Mouse (Mus musculus): Measurements from ENCODE around the gene Mybpc2. TPM values are rescaled to one million over a fixed set of nuclear protein-coding genes. Genes with fewer than 3 reads are reported as not detected.

Gene Mybpc2
- total and polyA plus RNA-seq, 2 experiments from 2014 or later = 0.25 to 0.47 TPM

- Histone ChIP-seq H3K36me3 (ENCODE audit: insufficient read depth, low read length) (peaks cover 43% of the 10 kb centered on the region), H3K4me2 (ENCODE audit: low read depth, low read length) (no peak overlapping the region), H3K9me3 (ENCODE audit: low read length) (no peaks in the 10 kb centered on the region), H3K27ac (no peak overlapping the region), H3K9ac (replicated peaks; ENCODE audit: low read length) (no peak overlapping the region), H3K4me3 (ENCODE audit: low read length) (no peak overlapping the region), H3K4me1 (ENCODE audit: insufficient read depth, low read length) (no peaks in the 10 kb centered on the region), H3K27me3 (ENCODE audit: insufficient read depth, low read length) (no peaks in the 10 kb centered on the region)
- DNase-seq (ENCODE audit: low spot score) (peak; percentile 9), ATAC-seq (no peak)
- 86% methylated on average over 8 of the region's 8 CpGs for WGBS
- TF ChIP-seq CTCF (IDR thresholded peaks at IDR 0.05; ENCODE audit: low read depth) = no peak
Observed at GRCm38 (mm10) chr7:44488545-44488944, 35.9 kb downstream of the Mybpc2 start.

GRCm38 (mm10) chr7:44487936-44488335 lies 36.5 kb downstream of the Mybpc2 start:
- Histone ChIP-seq H3K9ac (replicated peaks; ENCODE audit: low read length) (no peak overlapping the region), H3K4me2 (ENCODE audit: low read depth, low read length) (no peak overlapping the region), H3K4me1 (ENCODE audit: insufficient read depth, low read length) (no peaks in the 10 kb centered on the region), H3K9me3 (ENCODE audit: low read length) (no peaks in the 10 kb centered on the region), H3K4me3 (ENCODE audit: low read length) (no peak overlapping the region), H3K27ac (no peak overlapping the region), H3K27me3 (ENCODE audit: insufficient read depth, low read length) (no peaks in the 10 kb centered on the region), H3K36me3 (ENCODE audit: insufficient read depth, low read length) (peaks cover 40% of the 10 kb centered on the region)
- 82% methylated on average over 7 of the region's 7 CpGs for WGBS
- peak; percentile 0 for DNase-seq (ENCODE audit: low spot score)
- no peak for TF ChIP-seq CTCF (IDR thresholded peaks at IDR 0.05; ENCODE audit: low read depth)
- no peak for ATAC-seq

GRCm38 (mm10) chr7:44486927-44487575 lies 37.4 kb downstream of the Mybpc2 start:
- Histone ChIP-seq H3K4me1 (ENCODE audit: insufficient read depth, low read length) (no peaks in the 10 kb centered on the region), H3K36me3 (ENCODE audit: insufficient read depth, low read length) (peaks cover 33% of the 10 kb centered on the region), H3K4me3 (ENCODE audit: low read length) (no peak overlapping the region), H3K27me3 (ENCODE audit: insufficient read depth, low read length) (no peaks in the 10 kb centered on the region), H3K9me3 (ENCODE audit: low read length) (no peaks in the 10 kb centered on the region), H3K4me2 (ENCODE audit: low read depth, low read length) (no peak overlapping the region), H3K9ac (replicated peaks; ENCODE audit: low read length) (no peak overlapping the region), H3K27ac (no peak overlapping the region)
- no peak for DNase-seq (ENCODE audit: low spot score)
- WGBS = 55% methylated on average over 13 of the region's 13 CpGs
- no peak for TF ChIP-seq CTCF (IDR thresholded peaks at IDR 0.05; ENCODE audit: low read depth)
- peak; percentile 19 for ATAC-seq

GRCm38 (mm10) chr7:44485572-44486195 lies 38.8 kb downstream of the Mybpc2 start:
- H3K36me3 ChIP-seq (ENCODE audit: insufficient read depth, low read length) = peaks cover 20% of the 10 kb centered on the region; the same call in 1 of the 2 replicates
- no peak for TF ChIP-seq CTCF (IDR thresholded peaks at IDR 0.05; ENCODE audit: low read depth)
- no peak overlapping the region for H3K4me2 ChIP-seq (ENCODE audit: low read depth, low read length)
- H3K4me1 ChIP-seq (ENCODE audit: insufficient read depth, low read length) = no peaks in the 10 kb centered on the region
- no peak overlapping the region for H3K9ac ChIP-seq (replicated peaks; ENCODE audit: low read length)
- H3K27ac ChIP-seq = no peak overlapping the region
- ATAC-seq (no peak), DNase-seq (ENCODE audit: low spot score) (no peak)
- 73% methylated on average over 7 of the region's 7 CpGs for WGBS
- H3K9me3 ChIP-seq (ENCODE audit: low read length) = no peaks in the 10 kb centered on the region
- no peaks in the 10 kb centered on the region for H3K27me3 ChIP-seq (ENCODE audit: insufficient read depth, low read length)
- H3K4me3 ChIP-seq (ENCODE audit: low read length) = no peak overlapping the region

- H3K9ac ChIP-seq (replicated peaks; ENCODE audit: low read length) = no peak overlapping the region
- 43% methylated on average over 5 of the region's 5 CpGs for WGBS
Observed at GRCm38 (mm10) chr7:44484841-44485571, 39.5 kb downstream of the Mybpc2 start.

GRCm38 (mm10) chr7:44484109-44484508 lies 40.3 kb downstream of the Mybpc2 start:
- Histone ChIP-seq H3K4me1 (ENCODE audit: insufficient read depth, low read length) (no peaks in the 10 kb centered on the region), H3K27me3 (ENCODE audit: insufficient read depth, low read length) (0 out of 2 replicates have a peak, but pooled peaks cover 4% of the 10 kb centered on the region), H3K4me2 (ENCODE audit: low read depth, low read length) (no peak overlapping the region), H3K9ac (replicated peaks; ENCODE audit: low read length) (no peak overlapping the region), H3K9me3 (ENCODE audit: low read length) (no peaks in the 10 kb centered on the region), H3K36me3 (ENCODE audit: insufficient read depth, low read length) (0 out of 2 replicates have a peak, but pooled peaks cover 7% of the 10 kb centered on the region), H3K27ac (no peak overlapping the region), H3K4me3 (ENCODE audit: low read length) (no peak overlapping the region)
- no peak for ATAC-seq
- DNase-seq (ENCODE audit: low spot score) = no peak
- no peak for TF ChIP-seq CTCF (IDR thresholded peaks at IDR 0.05; ENCODE audit: low read depth)
- WGBS = 100% methylated on average over 1 of the region's 1 CpGs

More at GRCm38 (mm10) chr7:44484841-44485571, 39.5 kb downstream of the Mybpc2 start:
- peak; percentile 100 for TF ChIP-seq CTCF (IDR thresholded peaks at IDR 0.05; ENCODE audit: low read depth)
- no peaks in the 10 kb centered on the region for H3K4me1 ChIP-seq (ENCODE audit: insufficient read depth, low read length)
- no peak overlapping the region for H3K27ac ChIP-seq
- no peak overlapping the region for H3K4me3 ChIP-seq (ENCODE audit: low read length)
- DNase-seq (ENCODE audit: low spot score) = peak; percentile 91
- H3K27me3 ChIP-seq (ENCODE audit: insufficient read depth, low read length) = no peaks in the 10 kb centered on the region
- no peak overlapping the region for H3K4me2 ChIP-seq (ENCODE audit: low read depth, low read length)
- H3K36me3 ChIP-seq (ENCODE audit: insufficient read depth, low read length) = peaks cover 13% of the 10 kb centered on the region; the same call in 1 of the 2 replicates
- peak; percentile 86 for ATAC-seq
- H3K9me3 ChIP-seq (ENCODE audit: low read length) = no peaks in the 10 kb centered on the region

Data from hindbrain, postnatal 0 days (tissue).